Mouse (Mus musculus) cerebellum, adult 9-11 months (tissue): ENCODE results near the gene Tecpr1.
A peak's percentile ranks its signal among the peaks of the same experiment; 100 is the strongest.

Source experiments
- DNase-seq: peaks from one replicate; pipeline ENCODE4 v3.0.0; 2022

Tecpr1 gene

GRCm38 (mm10) chr5:144162080-144162812 is 61.2 kb downstream of the Tecpr1 start:
- DNase-seq, result no peak

- no peak for DNase-seq
Observed at GRCm38 (mm10) chr5:144159137-144159536, 64.3 kb downstream of the Tecpr1 start.

GRCm38 (mm10) chr5:144158604-144159003 is 64.8 kb downstream of the Tecpr1 start:
- DNase-seq, result peak; percentile 47

GRCm38 (mm10) chr5:144154528-144154927 is 68.9 kb downstream of the Tecpr1 start:
- DNase-seq, result peak; percentile 68

- no peak for DNase-seq
Observed at GRCm38 (mm10) chr5:144151270-144151669, 72.1 kb downstream of the Tecpr1 start.

GRCm38 (mm10) chr5:144149530-144149929 is 73.9 kb downstream of the Tecpr1 start:
- no peak for DNase-seq

- no peak for DNase-seq
Observed at GRCm38 (mm10) chr5:144146898-144147297, 76.5 kb downstream of the Tecpr1 start.
